Mouse (Mus musculus) thymus, postnatal 25 days (tissue): ENCODE results near the gene P2ry2.

Experiments used
- DNase-seq: peaks from one replicate; pipeline ENCODE4 v3.0.0; 2022

The P2ry2 gene

DNA sequence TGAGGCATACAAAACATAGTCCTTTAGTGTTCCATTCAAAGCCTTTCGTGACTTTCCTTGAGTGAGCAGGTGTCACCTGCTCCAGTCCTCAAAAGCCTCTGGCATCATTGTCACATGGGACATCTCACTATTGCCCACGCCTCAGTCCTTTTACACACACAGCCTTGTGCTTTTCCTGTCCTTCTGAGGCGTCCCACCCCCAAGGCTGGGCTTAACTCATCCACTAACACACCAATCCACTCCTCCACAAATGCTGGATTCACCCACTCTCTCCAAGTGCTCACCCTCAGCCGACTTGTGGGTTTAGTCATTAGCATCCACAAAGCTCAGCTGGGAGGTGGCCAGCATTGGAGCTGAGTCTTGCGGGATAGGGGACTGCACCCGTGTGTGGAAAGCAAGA lies 4.8 kb upstream of the P2ry2 start:
- DNase-seq, result no peak

DNA sequence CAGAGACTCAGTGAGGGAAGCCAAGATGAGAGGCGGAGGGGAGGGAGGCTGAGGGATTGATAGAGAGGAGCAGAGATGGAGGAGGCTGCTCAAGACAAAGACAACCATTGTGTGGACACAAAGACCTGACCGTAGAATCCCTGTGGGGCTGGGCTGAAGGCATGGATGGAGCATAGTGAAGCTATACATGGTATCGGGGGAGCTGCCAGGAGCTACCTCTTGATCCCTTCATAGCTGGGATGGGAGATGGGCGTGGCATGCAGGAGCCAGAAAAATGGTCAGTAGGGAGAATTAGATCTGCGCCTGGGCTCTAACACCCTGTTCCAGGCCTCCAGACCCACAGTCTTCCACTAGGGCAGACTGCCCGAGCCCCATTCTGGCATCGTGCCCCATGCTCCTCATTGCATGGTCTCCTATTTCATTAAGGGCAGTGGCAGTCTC lies 4.4 kb upstream of the P2ry2 start:
- DNase-seq, result no peak

DNA sequence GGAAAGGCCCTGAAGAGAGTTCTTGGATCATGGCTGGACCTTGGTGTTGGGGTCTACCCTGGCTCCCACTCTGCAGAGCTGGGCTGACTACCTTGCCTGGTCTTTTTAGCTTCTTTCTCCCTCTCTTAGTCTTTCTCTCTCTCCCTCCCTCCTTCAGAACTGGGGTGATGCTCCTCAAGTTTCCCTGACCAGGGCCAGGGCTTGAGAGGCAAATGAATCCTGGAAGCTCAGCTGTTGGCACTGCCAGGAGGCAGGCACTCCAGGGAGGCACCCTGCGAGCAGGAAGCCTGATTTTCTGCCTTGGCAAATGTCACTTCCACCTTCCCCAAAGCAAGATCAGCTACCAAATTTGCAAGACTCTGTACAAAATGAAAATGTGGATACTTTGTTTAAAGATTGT lies 2.3 kb upstream of the P2ry2 start:
- no peak for DNase-seq

DNA sequence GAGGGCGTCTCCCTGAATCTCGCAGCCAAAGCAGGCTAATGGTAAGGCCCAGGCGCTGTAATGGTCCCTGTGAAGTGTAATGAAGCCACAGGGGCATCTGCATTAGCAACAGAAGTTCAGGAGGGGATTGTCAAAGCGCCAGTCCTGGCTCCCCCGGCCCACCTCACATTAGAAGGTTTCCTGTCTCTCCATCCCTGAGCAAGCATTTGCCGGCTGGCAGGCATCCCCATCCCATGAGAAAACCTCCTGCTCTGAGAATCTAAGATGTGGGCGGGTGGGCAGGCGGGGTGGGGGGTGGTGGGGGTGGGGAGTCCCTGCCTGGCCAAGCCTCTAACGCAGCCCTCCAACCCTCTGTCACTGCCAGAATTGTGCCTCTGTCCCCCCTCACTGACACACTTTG lies 1.4 kb upstream of the P2ry2 start:
- no peak for DNase-seq

DNA sequence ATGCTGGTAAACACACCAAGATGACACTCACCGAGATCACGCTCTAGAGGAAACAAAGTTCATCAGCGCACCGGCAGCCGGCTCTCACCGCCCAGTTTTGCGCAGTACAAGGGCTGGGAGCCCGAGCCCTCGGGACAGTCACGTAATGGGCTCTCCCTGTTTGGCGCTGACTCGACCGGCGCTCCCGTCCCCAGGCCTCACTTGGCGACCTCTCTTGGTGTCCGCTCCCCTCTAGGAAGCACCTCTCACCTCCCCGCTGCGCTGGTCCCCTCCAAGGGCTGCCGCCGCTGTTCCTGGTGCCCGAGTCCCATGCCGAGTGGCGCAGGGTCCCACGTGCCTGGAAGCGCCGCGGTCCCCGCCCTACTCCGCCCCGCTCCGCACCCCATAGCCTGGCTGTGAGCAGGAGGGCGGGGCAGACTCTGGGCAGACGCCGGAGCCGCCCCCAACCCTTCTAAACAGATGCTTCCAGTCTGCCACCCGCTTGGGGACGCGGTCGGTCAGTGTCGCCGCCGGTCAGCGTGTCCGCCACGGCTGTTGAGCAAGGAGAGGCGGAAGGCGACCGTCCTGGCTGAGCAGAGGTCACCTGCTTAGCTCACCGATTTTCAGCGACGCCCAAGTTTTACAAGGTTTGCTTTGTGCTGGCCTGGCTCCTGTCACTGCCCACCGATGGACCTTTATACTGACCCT lies 842 bp downstream of the P2ry2 start:
- DNase-seq, result peak; percentile 54

DNA sequence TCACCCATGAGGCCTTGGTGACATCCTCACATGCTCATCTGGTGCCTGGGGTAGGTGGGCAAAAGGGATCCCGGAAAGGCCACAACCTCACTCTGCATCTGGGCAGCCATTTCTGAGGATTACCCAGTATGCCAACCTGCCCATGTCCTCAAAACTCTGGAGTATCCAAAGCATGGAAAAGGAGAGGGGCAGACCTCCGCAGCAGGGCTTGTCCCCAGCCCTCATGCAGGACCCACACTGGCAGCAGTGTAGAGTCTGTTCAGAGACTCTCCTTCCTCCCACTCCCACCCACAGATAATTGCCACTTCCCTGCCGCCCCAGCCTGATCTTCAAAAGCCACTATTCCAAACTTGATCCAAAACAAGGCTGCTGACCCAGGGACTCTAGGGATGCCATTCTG lies 1.9 kb downstream of the P2ry2 start:
- DNase-seq, result no peak

DNA sequence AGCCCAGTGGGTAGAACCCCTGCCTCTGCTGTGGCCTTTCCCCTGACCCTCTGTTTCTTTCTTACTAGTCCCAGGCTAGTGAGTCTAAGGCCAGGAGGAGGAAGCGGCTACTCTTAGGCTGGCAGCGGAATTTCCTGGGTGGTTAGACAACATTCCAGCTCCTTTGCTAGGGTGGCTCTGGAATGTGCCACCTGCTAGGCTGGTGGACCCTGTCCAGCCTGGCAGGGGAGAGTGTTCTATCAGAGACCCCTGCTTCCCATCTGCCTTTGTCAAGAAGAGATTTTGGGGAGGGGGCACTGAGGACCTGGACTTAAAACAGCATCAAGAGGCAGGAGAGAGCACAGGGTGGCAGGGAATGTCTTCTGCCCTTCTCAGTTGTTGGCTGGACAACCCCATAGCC lies 6.5 kb downstream of the P2ry2 start:
- no peak for DNase-seq

DNA sequence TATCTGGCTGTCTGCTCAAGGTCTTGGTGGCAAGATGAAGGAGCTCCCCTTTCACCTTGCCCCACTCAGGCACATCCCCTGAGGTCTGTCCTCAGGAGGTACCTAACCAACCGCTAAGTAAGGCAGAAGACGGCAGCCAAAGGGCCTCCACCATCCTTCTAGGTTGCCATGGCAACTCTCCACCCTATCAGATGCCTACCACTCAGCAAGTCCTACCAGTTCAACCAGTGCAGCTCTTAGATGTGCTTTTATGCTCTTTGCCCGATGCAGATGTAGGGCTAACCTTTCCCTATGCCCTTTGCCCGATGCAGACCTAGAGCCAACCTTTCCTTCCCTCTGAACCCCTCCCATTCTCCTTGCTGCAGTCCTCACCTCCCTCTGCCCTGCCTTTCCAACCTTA lies 7.5 kb downstream of the P2ry2 start:
- DNase-seq, result no peak

DNA sequence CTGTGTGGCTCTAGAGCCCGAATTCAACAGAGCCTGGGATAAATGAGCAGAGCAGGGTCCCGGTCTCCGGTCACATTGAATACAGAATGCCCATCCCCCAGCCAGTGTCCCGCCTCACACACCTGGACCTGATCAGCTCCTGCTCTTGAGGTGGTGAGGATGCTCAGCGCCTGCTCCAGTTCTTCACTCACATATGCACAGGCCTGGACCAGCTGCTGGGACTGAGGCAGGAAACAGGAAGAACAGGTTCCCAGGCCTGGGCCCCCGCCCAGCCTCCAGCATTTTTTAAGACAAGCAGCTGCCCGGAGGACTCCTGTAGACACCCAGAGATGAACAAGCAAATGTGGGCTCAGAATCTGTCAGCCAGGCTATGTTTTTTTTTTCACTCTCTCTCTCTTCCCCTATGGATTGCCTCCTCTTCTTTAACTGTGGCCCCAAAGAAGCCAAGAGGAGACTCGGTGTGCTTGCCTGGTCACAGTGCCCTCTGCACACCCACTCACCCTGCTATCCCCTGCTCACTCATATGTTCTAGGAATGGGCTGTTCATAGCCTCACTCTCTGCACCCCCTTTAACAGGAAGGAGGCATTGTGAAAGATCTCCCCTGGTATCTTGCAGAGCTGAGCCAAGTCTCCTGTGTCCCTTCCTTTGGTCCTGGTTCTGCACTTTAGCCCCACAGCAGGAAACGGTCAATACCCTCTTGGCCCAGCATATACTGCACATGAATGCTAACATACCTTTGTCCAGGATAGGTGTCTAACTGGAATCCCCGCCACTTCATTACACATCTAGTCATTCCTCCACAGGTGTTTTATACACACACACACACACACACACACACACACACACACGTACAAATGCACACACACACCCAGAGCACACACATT lies 9.0 kb downstream of the P2ry2 start:
- no peak for DNase-seq

DNA sequence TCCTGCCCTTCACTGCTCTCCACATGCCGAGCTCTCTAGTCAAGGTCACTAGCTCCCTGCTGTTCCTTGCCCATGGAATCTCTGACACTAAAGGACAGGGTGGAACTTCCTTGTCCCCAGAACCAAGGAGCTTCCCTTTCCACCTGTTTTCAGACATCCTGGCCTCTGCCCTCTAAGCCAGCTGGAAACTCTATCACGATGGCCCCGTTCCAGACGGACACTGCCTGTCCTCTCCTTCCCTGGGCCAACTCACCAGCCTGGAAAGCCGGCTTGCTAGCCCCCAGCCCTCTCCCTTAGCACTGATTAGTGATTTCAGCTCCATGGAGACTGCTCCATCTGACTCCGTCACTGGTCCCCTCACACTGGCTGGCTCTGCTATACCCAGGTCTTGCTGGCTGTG lies 10.4 kb downstream of the P2ry2 start:
- no peak for DNase-seq

DNA sequence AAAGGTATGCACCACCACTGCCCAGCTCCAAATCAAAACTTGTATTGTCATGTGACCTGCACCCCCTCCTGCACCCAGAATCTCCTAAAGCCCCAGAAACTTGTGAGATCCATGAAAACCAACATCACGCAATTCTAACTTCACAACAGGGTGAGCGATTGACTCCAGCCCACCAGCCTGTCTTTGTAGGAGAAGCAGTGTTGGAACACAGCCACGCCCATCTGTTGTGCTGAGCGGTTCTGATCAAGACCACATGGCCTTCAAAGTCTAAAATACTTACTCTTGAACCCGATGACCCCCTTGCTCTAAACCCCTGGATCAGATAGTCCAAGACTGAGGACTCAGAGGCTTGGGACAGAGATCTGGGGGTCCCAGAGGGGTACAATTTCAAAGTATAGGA lies 13.0 kb downstream of the P2ry2 start:
- DNase-seq, result no peak

DNA sequence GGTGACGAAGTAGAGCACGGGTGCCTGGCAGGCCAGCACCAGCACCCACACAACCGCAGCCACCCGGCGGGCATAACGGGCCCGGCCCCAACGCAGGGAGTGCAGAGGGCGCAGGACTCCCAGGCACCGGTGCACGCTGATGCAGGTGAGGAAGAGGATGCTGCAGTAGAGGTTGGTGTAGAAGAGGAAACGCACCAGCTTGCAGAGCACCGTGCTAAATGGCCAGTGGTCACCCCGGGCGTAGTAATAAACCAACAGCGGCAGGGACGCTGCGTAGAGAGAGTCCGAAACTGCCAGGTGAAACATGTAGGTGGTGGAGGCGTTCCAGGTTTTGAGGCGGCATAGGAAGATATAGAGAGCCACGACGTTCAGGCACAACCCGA lies 14.1 kb downstream of the P2ry2 start:
- no peak for DNase-seq

DNA sequence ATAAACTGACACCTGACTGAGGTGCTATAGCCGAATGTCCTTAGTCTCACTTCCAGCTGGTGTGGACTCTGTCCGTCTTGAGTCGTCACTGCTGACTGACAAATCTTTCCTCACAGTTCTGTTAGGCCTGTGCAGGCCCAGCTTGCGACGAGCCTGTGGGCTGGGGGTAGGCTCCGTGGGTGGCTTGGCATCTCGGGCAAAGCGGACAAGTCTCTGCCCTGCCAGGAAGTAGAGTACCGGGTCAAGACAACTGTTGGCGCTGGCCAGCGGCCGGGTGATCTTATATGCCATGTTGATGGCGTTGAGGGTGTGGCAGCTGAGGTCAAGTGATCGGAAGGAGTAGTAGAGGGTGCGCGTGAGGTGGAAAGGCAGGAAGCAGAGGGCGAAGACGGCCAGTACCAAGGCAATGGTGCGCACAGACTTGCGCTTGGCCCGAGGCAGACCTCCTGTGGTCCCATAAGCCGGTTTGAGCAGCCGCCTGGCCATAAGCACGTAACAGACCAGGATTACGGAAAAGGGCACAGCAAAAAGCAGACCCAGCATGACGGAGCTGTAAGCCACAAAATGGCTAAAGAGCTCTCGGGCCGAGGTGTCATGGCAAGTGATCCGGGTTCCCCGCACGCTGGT lies 14.6 kb downstream of the P2ry2 start:
- DNase-seq, result no peak

DNA sequence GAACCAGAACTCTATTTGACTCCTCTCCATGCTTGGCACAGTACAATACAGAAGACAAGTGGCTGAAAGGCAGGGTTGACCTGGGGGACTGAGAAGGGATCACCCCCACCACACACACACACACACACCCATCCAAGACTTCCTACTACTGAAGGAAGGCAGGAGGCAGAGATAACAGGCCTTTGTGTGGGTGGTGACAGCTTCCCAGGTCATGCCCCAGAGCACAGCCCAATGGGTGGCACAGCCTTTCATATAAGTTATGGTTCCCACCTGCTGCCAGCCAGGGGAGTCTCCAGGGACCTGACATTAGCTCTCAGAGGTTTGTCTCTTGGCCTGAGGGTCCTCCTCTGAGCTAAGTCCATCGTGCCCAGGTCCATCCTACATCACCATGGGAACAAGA lies 15.5 kb downstream of the P2ry2 start:
- no peak for DNase-seq

DNA sequence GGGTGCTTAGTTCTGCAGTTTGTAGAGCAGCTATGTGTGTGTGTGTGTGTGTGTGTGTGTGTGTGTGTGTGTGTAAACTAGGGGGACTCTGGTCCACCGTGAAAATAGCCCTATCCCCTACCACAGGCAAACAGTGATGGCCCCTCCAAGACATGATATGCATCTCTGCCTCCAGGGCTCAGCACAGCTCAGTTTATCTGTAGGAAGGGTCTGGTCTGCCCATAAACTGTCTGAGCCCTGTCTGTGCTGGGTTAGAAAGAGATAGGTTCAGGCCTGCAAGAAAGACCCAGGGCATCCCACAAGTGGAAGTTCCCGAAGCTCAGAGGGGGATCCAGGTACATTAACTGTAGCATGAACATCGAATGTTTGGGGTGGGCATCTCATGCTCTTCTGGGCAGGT lies 16.7 kb downstream of the P2ry2 start:
- no peak for DNase-seq

DNA sequence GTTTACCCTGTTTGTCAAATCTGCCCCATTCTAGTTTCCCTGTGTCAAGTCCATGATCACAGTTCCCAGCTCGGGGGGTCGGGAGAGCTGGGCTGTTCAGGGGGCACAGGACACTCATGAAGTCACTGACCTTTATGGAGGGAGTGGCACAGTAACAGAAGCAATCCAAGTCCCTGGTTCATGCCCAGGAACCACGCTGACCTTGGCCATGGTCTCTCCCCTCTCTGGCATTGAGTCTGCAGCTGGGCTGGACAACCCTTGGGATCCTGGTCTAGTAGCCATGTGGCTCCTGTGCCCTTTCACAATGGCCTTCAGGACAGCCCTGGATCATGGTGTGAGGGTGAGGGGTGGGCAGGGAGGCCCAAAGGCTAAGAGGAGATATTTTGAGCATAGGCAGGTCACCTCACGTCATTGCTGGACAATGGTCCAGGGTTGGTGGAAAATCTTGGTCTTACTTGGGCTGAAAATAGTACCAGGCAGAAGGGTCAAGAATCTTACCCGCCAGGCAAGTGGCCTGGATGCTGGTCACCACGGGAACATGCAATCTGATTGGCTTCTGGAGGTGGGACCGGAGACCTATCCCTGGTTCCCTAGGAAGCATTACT lies 17.3 kb downstream of the P2ry2 start:
- no peak for DNase-seq

DNA sequence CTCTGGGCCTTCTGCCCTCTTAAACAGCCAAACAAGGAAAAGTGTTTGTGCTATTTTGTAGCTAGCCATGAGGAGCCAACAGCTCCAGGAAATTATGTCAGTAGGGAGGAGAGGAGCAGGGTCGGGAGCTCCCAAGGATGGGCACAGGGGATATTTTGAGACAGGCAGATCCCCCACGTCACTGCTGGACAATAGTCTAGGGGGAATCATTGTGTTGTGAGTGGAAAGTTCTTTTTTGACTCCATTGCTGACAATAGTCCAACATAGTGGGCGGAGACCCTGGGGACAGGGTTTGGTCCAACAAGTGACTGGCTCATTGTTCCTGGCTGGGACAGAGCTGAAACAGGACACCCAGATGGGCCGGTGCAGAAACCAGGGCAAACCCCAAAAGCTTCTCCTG lies 19.5 kb downstream of the P2ry2 start:
- DNase-seq, result no peak

DNA sequence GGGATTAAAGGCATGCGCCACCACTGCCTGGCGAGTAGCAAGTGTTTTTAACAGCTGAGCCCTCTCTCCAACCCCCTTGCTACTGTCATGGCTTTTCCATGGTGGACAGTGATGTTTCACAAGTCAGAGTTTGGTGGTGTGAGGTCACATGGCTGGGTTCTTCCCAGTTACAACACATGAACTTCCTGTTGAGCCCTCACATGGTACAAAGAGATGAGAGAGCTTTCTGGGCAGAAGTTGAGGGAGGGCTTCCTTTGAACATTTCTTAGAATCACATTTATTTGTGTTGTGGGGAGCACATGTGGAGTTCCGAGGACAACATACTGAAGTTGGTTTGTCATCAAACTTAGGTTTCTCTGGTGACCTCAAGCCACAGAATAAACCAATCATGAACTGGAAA lies 20.7 kb downstream of the P2ry2 start:
- no peak for DNase-seq

DNA sequence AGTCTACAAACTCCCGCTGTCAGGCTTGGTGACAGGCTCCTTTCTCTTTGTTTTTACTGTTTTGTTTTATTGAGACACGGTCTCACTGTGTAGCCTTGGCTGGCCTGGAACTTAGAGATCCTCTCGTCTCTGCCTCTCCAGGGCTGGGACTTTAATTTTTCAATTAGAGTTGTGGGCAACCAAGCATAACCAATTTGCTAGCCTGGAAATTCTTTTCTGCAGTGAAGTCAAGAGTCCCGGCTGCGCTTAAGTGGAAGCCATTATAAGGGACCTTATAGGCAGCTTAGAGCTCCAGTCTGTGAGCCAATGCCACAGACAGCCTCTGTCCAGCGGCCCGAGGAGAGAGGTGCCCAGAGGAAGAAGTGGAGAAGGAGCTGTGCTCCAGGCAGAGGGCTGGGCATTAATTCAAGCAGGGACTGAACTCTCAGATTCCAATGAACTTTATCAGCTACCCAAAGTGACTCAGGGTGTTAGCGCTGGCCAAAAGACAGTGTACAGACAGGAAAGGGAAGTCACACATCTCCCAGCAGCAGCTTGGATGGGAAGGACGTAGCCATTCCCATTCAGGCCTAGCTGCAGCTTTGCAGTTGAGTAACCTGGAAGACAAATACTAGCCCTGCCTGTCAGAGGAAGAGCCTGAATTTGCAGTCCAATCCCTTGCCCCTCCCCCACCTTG lies 21.9 kb downstream of the P2ry2 start:
- no peak for DNase-seq

DNA sequence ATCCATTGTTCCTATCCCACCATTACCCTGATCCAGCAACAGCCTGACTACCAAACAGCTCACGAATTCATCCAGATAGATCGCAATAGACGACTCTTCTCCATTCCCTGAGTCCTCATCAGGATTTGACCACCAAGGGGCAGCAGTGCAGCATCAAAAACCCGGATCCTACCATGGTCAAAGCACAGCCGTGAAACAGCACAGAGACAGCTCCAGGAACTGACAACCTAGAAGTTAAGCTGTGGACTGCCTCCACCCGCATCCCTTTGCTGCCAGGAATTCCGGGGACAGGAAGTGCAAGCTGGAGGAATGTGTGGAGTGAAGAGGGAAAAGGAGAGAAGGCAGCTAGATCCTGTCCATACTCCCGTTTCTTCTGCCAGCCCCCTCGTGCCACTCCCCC lies 24.6 kb downstream of the P2ry2 start:
- DNase-seq, result peak; percentile 37

DNA sequence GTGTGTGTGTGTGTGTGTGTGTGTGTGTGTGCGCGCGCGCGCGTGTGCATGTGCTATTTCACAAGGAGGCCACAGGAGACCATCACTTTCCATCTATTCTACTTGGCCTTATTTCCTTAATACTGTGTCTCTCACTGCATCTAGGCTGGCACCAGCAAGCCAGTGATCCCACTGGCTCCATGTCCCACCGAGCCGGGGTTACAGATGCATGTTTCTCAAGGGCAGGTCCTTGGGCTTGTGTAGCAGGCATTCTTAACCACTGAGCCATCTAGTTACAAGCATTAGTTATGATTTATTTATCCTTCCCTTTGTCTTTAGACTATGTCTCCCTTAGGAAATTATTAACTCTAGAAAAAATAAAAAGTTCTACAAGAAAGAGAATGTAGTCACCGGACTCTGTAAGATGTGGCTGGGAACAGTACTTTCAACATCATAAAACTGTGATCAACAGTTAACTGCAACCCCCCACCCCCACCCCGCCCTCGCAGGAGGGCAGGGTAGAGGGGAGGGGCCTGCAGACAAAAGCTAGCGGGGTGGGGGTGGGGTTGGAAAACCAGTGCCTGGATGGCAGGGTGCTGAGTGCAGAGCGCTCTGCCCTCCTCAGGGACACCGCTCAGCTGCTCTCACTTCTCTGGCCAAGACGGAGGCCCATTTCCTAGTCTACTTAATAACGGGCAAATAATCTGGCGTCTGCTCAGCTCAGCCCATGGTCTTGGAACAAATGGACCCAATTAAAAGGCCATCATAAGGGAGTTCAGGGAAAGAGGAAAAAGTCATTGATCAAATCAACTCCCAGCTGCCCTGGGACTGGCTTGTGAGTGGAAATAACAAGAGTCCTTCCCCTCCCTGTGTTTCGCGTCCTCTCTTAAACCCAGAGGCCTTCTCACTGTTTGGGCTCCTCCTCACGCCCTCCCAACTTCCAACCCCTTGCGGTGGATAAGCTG lies 27.9 kb downstream of the P2ry2 start:
- DNase-seq, result no peak

DNA sequence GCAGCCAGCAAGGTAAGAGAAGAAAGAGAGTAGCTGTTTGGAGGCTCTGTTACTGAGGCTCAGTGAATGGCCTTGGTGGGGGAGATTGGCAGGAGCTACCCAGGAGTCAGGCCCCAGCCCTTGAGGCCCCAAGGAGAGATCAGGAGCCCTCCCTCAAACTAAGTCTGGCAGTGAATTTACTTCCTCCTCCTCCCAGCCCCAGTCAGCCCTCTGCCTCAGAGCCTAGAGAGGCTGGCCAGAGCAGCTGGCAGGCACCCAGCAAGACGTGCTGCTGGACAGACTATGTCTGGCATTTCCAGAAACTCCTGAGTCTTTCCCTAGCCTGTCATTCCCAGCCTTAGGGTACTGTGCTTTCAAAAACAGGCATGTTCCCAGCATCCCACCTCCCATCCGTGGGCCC lies 33.5 kb downstream of the P2ry2 start:
- DNase-seq, result no peak
